In genomic region chr17:4500504-4500903, GRCm38 (mm10) we compare ENCODE assay signal across 22 mouse cellular contexts.
A peak's percentile ranks its signal among the peaks of the same experiment; 100 is the strongest.
DNase-seq lines count a peak whose midpoint lies in the region; ATAC-seq and TF ChIP-seq lines count a peak whose summit lies in the region.
"Had no signal": no experiment of that assay in that cellular context is flagged by ENCODE, and none has a peak within 500 bp of the region (broad histone marks: within the 10 kb centered on the region; RNA-seq: fewer than 3 reads in every experiment).

No protein-coding gene starts in this region.

- no peak for TF ChIP-seq CTCF in hindbrain, postnatal 0 days (IDR thresholded peaks at IDR 0.05; ENCODE audit: low read depth)

- 49% methylated on average over 5 of the region's 5 CpGs for WGBS in forebrain, embryonic 15.5 days
- WGBS in forebrain, embryonic 12.5 days = 68% methylated on average over 5 of the region's 5 CpGs
- WGBS in hindbrain, postnatal 0 days = 56% methylated on average over 5 of the region's 5 CpGs
- WGBS in hindbrain, embryonic 12.5 days = 70% methylated on average over 5 of the region's 5 CpGs
- WGBS in embryonic facial prominence, embryonic 10.5 days = 82% methylated on average over 5 of the region's 5 CpGs

- no peaks in the 10 kb centered on the region for H3K9me3 ChIP-seq in forebrain, embryonic 15.5 days
- no peaks in the 10 kb centered on the region for H3K9me3 ChIP-seq in forebrain, embryonic 12.5 days
- H3K9me3 ChIP-seq in hindbrain, postnatal 0 days (ENCODE audit: low read length) = 0 out of 2 replicates have a peak, but pooled peaks cover 2% of the 10 kb centered on the region
- H3K9me3 ChIP-seq in hindbrain, embryonic 12.5 days (replicated peaks) = no peaks in the 10 kb centered on the region
- H3K9me3 ChIP-seq in embryonic facial prominence, embryonic 10.5 days = no peaks in the 10 kb centered on the region
- H3K9me3 ChIP-seq: embryonic facial prominence, embryonic 12.5 days; embryonic facial prominence, embryonic 15.5 days; hindbrain, embryonic 13.5 days had no signal

- H3K36me3 ChIP-seq in forebrain, embryonic 15.5 days = no peaks in the 10 kb centered on the region
- no peaks in the 10 kb centered on the region for H3K36me3 ChIP-seq in forebrain, embryonic 12.5 days (replicated peaks)
- H3K36me3 ChIP-seq in hindbrain, postnatal 0 days (ENCODE audit: insufficient read depth, low read length) = no peaks in the 10 kb centered on the region
- H3K36me3 ChIP-seq in hindbrain, embryonic 12.5 days = no peaks in the 10 kb centered on the region
- H3K36me3 ChIP-seq in embryonic facial prominence, embryonic 10.5 days (replicated peaks) = no peaks in the 10 kb centered on the region
- H3K36me3 ChIP-seq: embryonic facial prominence, embryonic 12.5 days; embryonic facial prominence, embryonic 15.5 days; hindbrain, embryonic 13.5 days had no signal

- no peak overlapping the region for H3K4me2 ChIP-seq in forebrain, embryonic 15.5 days (replicated peaks)
- H3K4me2 ChIP-seq in forebrain, embryonic 12.5 days = no peak overlapping the region
- H3K4me2 ChIP-seq in hindbrain, postnatal 0 days (ENCODE audit: low read depth, low read length) = no peak overlapping the region
- no peak overlapping the region for H3K4me2 ChIP-seq in hindbrain, embryonic 12.5 days (replicated peaks)
- H3K4me2 ChIP-seq: embryonic facial prominence, embryonic 12.5 days; embryonic facial prominence, embryonic 15.5 days; heart, embryonic 11.5 days; hindbrain, embryonic 13.5 days had no signal

- peaks cover 14% of the 10 kb centered on the region for H3K4me1 ChIP-seq in forebrain, embryonic 15.5 days
- peaks cover 13% of the 10 kb centered on the region for H3K4me1 ChIP-seq in forebrain, embryonic 12.5 days
- no peaks in the 10 kb centered on the region for H3K4me1 ChIP-seq in hindbrain, postnatal 0 days (ENCODE audit: insufficient read depth, low read length)
- H3K4me1 ChIP-seq in hindbrain, embryonic 12.5 days = peaks cover 12% of the 10 kb centered on the region
- H3K4me1 ChIP-seq in embryonic facial prominence, embryonic 10.5 days = peaks cover 15% of the 10 kb centered on the region

- no peaks in the 10 kb centered on the region for H3K27me3 ChIP-seq in forebrain, embryonic 15.5 days
- no peaks in the 10 kb centered on the region for H3K27me3 ChIP-seq in forebrain, embryonic 12.5 days
- H3K27me3 ChIP-seq in hindbrain, postnatal 0 days (ENCODE audit: insufficient read depth, low read length) = no peaks in the 10 kb centered on the region
- H3K27me3 ChIP-seq in hindbrain, embryonic 12.5 days = no peaks in the 10 kb centered on the region
- H3K27me3 ChIP-seq in embryonic facial prominence, embryonic 10.5 days (replicated peaks; ENCODE audit: low read depth, poor library complexity, severe bottlenecking) = no peaks in the 10 kb centered on the region
- H3K27me3 ChIP-seq: embryonic facial prominence, embryonic 12.5 days; embryonic facial prominence, embryonic 15.5 days; hindbrain, embryonic 13.5 days; Patski had no signal

- H3K27ac ChIP-seq in forebrain, embryonic 15.5 days (replicated peaks) = no peak overlapping the region
- H3K27ac ChIP-seq in forebrain, embryonic 12.5 days = no peak overlapping the region
- no peak overlapping the region for H3K27ac ChIP-seq in hindbrain, postnatal 0 days
- no peak overlapping the region for H3K27ac ChIP-seq in hindbrain, embryonic 12.5 days
- 0 out of 2 replicates have a peak overlapping the region, but pooled peaks have one; percentile 12 for H3K27ac ChIP-seq in embryonic facial prominence, embryonic 10.5 days (replicated peaks)
- H3K27ac ChIP-seq: embryonic facial prominence, embryonic 12.5 days; embryonic facial prominence, embryonic 15.5 days; gastrocnemius, adult 2 months; hindbrain, embryonic 13.5 days had no signal

- no peak overlapping the region for H3K9ac ChIP-seq in forebrain, embryonic 15.5 days (replicated peaks)
- H3K9ac ChIP-seq in forebrain, embryonic 12.5 days = no peak overlapping the region
- no peak overlapping the region for H3K9ac ChIP-seq in hindbrain, postnatal 0 days (replicated peaks; ENCODE audit: low read length)
- H3K9ac ChIP-seq in hindbrain, embryonic 12.5 days = no peak overlapping the region
- H3K9ac ChIP-seq: embryonic facial prominence, embryonic 12.5 days; embryonic facial prominence, embryonic 15.5 days; hindbrain, embryonic 13.5 days had no signal

- DNase-seq in hindbrain, postnatal 0 days (ENCODE audit: low spot score) = peak; percentile 20
- DNase-seq in MN1 (ENCODE audit: low spot score) = peak; percentile 55
- no peak for DNase-seq in embryonic facial prominence, embryonic 10.5 days (ENCODE audit: low spot score)
- no peak for DNase-seq in retina, postnatal 1 day
- DNase-seq: adrenal gland, adult 2 months; adrenal gland, postnatal 14 days; cerebellum, adult 18-20 months; cerebellum, adult 9-10 months; cerebellum, postnatal 14 days; gastrocnemius, adult 2 months; heart, adult 11 months had no signal

- H3K4me3 ChIP-seq in forebrain, embryonic 15.5 days = no peak overlapping the region
- H3K4me3 ChIP-seq in forebrain, embryonic 12.5 days (replicated peaks) = no peak overlapping the region
- H3K4me3 ChIP-seq in hindbrain, postnatal 0 days (ENCODE audit: low read length) = no peak overlapping the region
- no peak overlapping the region for H3K4me3 ChIP-seq in hindbrain, embryonic 12.5 days
- H3K4me3 ChIP-seq in embryonic facial prominence, embryonic 10.5 days = no peak overlapping the region
- H3K4me3 ChIP-seq: embryonic facial prominence, embryonic 12.5 days; embryonic facial prominence, embryonic 15.5 days; gastrocnemius, adult 2 months; hindbrain, embryonic 13.5 days had no signal

- ATAC-seq in forebrain, embryonic 15.5 days (replicated peaks) = peak; percentile 68; the same call in 1 of the 2 replicates
- ATAC-seq in forebrain, embryonic 12.5 days (ENCODE audit: low FRiP score) = no peak
- ATAC-seq in hindbrain, postnatal 0 days = no peak
- no peak for ATAC-seq in hindbrain, embryonic 12.5 days (ENCODE audit: low FRiP score)
- ATAC-seq: hindbrain, embryonic 16.5 days; inflammation-experienced regulatory T-cells, adult 6 months; intestine, embryonic 16.5 days; Patski had no signal

Comparison
In these comparisons a context has a peak if more than half of its experiments do, and no peak if none do; other contexts are left out.
1. DNase-seq: peak in hindbrain, postnatal 0 days (single experiment) and MN1 (single experiment); none in embryonic facial prominence, embryonic 10.5 days (single experiment) and retina, postnatal 1 day (single experiment).